Mouse (Mus musculus) layer of hippocampus, adult 2 months (tissue): ENCODE data around the gene Ankrd55. TPM values are rescaled to one million over a fixed set of nuclear protein-coding genes. Genes with fewer than 3 reads are reported as not detected.

Source experiments
- DNase-seq, 2 experiments: peaks; one replicate each; pipeline ENCODE4 v3.0.0; 2022; ENCODE audit warnings: low spot score in 2 of 2
- H3K27ac ChIP-seq: fragments of 200-600 bp; 2 replicates; pipeline ENCODE4 v1.8.1; 2022
- H3K4me3 ChIP-seq: fragments of 200-600 bp; 2 replicates; pipeline ENCODE4 v1.8.1; 2022; ENCODE audit warnings: mild to moderate bottlenecking
- CTCF ChIP-seq: fragments of 200-600 bp; conservative IDR thresholded peaks from 2 replicates; pipeline ENCODE4 v1.8.1; 2022; ENCODE audit warnings: antibody characterized with exemption, mild to moderate bottlenecking, moderate library complexity
- total RNA-seq, 2 experiments: library from RNA; stranded (reverse); gene quantifications; 2 replicates each; pipeline ENCODE4 v1.2.3; 2021

Ankrd55 gene
- total RNA-seq, 2 experiments from 2014 or later, result 2.5 to 3.4 TPM

- TF ChIP-seq CTCF, result peak; percentile 77
- Histone ChIP-seq H3K4me3 (no peak overlapping the region), H3K27ac (no peak overlapping the region)
- DNase-seq, result peak; percentile 19 to 51
Measured at GRCm38 (mm10) chr13:112271901-112272537, 16.2 kb upstream of the Ankrd55 start.

GRCm38 (mm10) chr13:112274636-112275035 lies 13.6 kb upstream of the Ankrd55 start:
- no peak for TF ChIP-seq CTCF
- DNase-seq, result no peak
- H3K4me3 ChIP-seq, result no peak overlapping the region
- H3K27ac ChIP-seq, result no peak overlapping the region

GRCm38 (mm10) chr13:112275951-112276350 lies 12.3 kb upstream of the Ankrd55 start:
- no peak for DNase-seq
- H3K27ac ChIP-seq, result no peak overlapping the region
- no peak for TF ChIP-seq CTCF
- no peak overlapping the region for H3K4me3 ChIP-seq

- TF ChIP-seq CTCF, result no peak
- H3K27ac ChIP-seq, result no peak overlapping the region
- DNase-seq, result no peak
- H3K4me3 ChIP-seq, result no peak overlapping the region
Measured at GRCm38 (mm10) chr13:112277544-112277943, 10.7 kb upstream of the Ankrd55 start.

- H3K4me3 ChIP-seq, result no peak overlapping the region
- no peak for TF ChIP-seq CTCF
- H3K27ac ChIP-seq, result no peak overlapping the region
- DNase-seq, result no peak
Measured at GRCm38 (mm10) chr13:112278251-112278650, 10.0 kb upstream of the Ankrd55 start.

GRCm38 (mm10) chr13:112287135-112287534 lies 1.1 kb upstream of the Ankrd55 start:
- no peak for DNase-seq
- H3K4me3 ChIP-seq, result no peak overlapping the region
- no peak for TF ChIP-seq CTCF
- H3K27ac ChIP-seq, result no peak overlapping the region

- TF ChIP-seq CTCF, result no peak
- H3K27ac ChIP-seq, result peak overlapping the region; percentile 68; the same call in 1 of the 2 replicates
- DNase-seq, result no peak
- H3K4me3 ChIP-seq, result peak overlapping the region; percentile 53; the same call in 1 of the 2 replicates
Measured at GRCm38 (mm10) chr13:112287571-112288224, 553 bp upstream of the Ankrd55 start.

GRCm38 (mm10) chr13:112289338-112289737 lies 1.1 kb downstream of the Ankrd55 start:
- TF ChIP-seq CTCF, result no peak
- no peak for DNase-seq
- peak overlapping the region; percentile 43 for H3K4me3 ChIP-seq
- peak overlapping the region; percentile 48; the same call in 1 of the 2 replicates for H3K27ac ChIP-seq

- no peak for TF ChIP-seq CTCF
- DNase-seq, result no peak
- Histone ChIP-seq H3K27ac (no peak overlapping the region), H3K4me3 (peak overlapping the region; percentile 43)
Measured at GRCm38 (mm10) chr13:112289981-112290380, 1.7 kb downstream of the Ankrd55 start.

GRCm38 (mm10) chr13:112292489-112292888 lies 4.2 kb downstream of the Ankrd55 start:
- no peak for TF ChIP-seq CTCF
- Histone ChIP-seq H3K4me3 (no peak overlapping the region), H3K27ac (no peak overlapping the region)
- peak; percentile 55 to 72 for DNase-seq

GRCm38 (mm10) chr13:112293092-112293491 lies 4.8 kb downstream of the Ankrd55 start:
- Histone ChIP-seq H3K27ac (no peak overlapping the region), H3K4me3 (no peak overlapping the region)
- no peak for TF ChIP-seq CTCF
- no peak for DNase-seq

GRCm38 (mm10) chr13:112294446-112294845 lies 6.2 kb downstream of the Ankrd55 start:
- no peak for DNase-seq
- Histone ChIP-seq H3K27ac (no peak overlapping the region), H3K4me3 (no peak overlapping the region)
- no peak for TF ChIP-seq CTCF

GRCm38 (mm10) chr13:112297781-112298180 lies 9.5 kb downstream of the Ankrd55 start:
- no peak for DNase-seq
- no peak overlapping the region for H3K27ac ChIP-seq
- TF ChIP-seq CTCF, result no peak
- no peak overlapping the region for H3K4me3 ChIP-seq

- DNase-seq, result no peak
- H3K27ac ChIP-seq, result no peak overlapping the region
- no peak for TF ChIP-seq CTCF
Measured at GRCm38 (mm10) chr13:112303429-112303828, 15.2 kb downstream of the Ankrd55 start.

More at GRCm38 (mm10) chr13:112303429-112303828, 15.2 kb downstream of the Ankrd55 start:
- no peak overlapping the region for H3K4me3 ChIP-seq
